9 mouse cellular contexts compared by ENCODE assay signal in the genomic region with DNA sequence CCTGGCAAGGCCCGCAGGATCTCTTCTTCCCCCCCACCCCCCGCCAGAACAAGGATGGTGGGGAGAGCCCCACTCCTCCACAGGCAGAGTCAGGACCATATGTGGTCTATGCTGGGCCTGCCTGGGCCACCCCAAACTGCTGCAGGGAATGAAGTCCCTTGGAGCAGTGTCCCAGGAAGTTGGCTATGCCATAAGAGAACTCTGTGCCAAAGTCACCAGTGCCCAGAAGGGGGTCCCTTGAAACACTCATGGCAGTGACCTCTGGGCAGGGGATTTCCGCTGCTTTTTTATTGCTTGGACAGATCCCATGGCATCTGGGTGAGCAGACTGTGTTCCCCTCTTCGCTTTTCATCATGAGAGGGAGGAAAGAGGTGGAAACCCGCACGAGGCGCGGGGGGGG. TPM values are rescaled to one million over a fixed set of nuclear protein-coding genes. Genes with fewer than 3 reads are reported as not detected.
DNase-seq lines count a peak whose midpoint lies in the region; ATAC-seq and TF ChIP-seq lines count a peak whose summit lies in the region.
"Had no signal": no experiment of that assay in that cellular context is flagged by ENCODE, and none has a peak within 500 bp of the region (broad histone marks: within the 10 kb centered on the region; RNA-seq: fewer than 3 reads in every experiment).

No protein-coding gene starts in this region.

- TF ChIP-seq POLR2A in lung, adult 2 months (IDR thresholded peaks at IDR 0.05; ENCODE audit: borderline replicate concordance, extremely low read depth, low read depth, low read length), result no peak

- intact Hi-C loops in gastrocnemius, adult 2 months (cut with DNase I), result no loop called here

- H3K4me3 ChIP-seq in gastrocnemius, adult 2 months, result peak overlapping the region; percentile 45
- no peak overlapping the region for H3K4me3 ChIP-seq in lung, embryonic 16.5 days (ENCODE audit: low read length)
- H3K4me3 ChIP-seq in lung, adult 2 months (replicated peaks; ENCODE audit: extremely low read depth, low read depth, low read length), result no peak overlapping the region
- H3K4me3 ChIP-seq in heart, embryonic 16.5 days (ENCODE audit: low read length), result no peak overlapping the region
- no peak overlapping the region for H3K4me3 ChIP-seq in midbrain, postnatal 0 days (ENCODE audit: low read depth, low read length)
- H3K4me3 ChIP-seq: forebrain, embryonic 12.5 days had no signal

- ATAC-seq in lung, embryonic 16.5 days (ENCODE audit: low read depth), result peak; percentile 6
- no peak for ATAC-seq in heart, embryonic 16.5 days (replicated peaks; ENCODE audit: extremely low read depth, insufficient read depth, low FRiP score)
- ATAC-seq in midbrain, postnatal 0 days (ENCODE audit: low FRiP score), result peak; percentile 2; the same call in 1 of the 2 replicates

- peaks cover 89% of the 10 kb centered on the region for H3K4me1 ChIP-seq in lung, embryonic 16.5 days (replicated peaks; ENCODE audit: control insufficient read depth, insufficient read depth, low read length)
- peaks cover 55% of the 10 kb centered on the region for H3K4me1 ChIP-seq in lung, adult 2 months (ENCODE audit: control insufficient read depth, insufficient read depth, low read length)
- H3K4me1 ChIP-seq in heart, embryonic 16.5 days (ENCODE audit: control insufficient read depth, insufficient read depth, low read length), result peaks cover 76% of the 10 kb centered on the region
- peaks cover 33% of the 10 kb centered on the region for H3K4me1 ChIP-seq in midbrain, postnatal 0 days (ENCODE audit: insufficient read depth, low read length)

- no peaks in the 10 kb centered on the region for H3K9me3 ChIP-seq in lung, embryonic 16.5 days (ENCODE audit: control insufficient read depth, low read length)
- H3K9me3 ChIP-seq in heart, embryonic 16.5 days (replicated peaks; ENCODE audit: control insufficient read depth, low read length), result no peaks in the 10 kb centered on the region
- no peaks in the 10 kb centered on the region for H3K9me3 ChIP-seq in midbrain, postnatal 0 days (ENCODE audit: low read length)
- H3K9me3 ChIP-seq: forebrain, embryonic 12.5 days had no signal

- peak overlapping the region; percentile 80 for H3K27ac ChIP-seq in gastrocnemius, adult 2 months
- H3K27ac ChIP-seq in lung, embryonic 16.5 days (ENCODE audit: low read length), result peak overlapping the region; percentile 88
- peak overlapping the region; percentile 77 for H3K27ac ChIP-seq in heart, embryonic 16.5 days (ENCODE audit: low read length)
- 0 out of 2 replicates have a peak overlapping the region, but pooled peaks have one; percentile 18 for H3K27ac ChIP-seq in midbrain, postnatal 0 days (ENCODE audit: low read depth, low read length)

- H3K27me3 ChIP-seq in lung, embryonic 16.5 days (ENCODE audit: control insufficient read depth, insufficient read depth, low read depth, low read length), result no peaks in the 10 kb centered on the region
- no peaks in the 10 kb centered on the region for H3K27me3 ChIP-seq in heart, embryonic 16.5 days (ENCODE audit: control insufficient read depth, insufficient read depth, low read length)
- no peaks in the 10 kb centered on the region for H3K27me3 ChIP-seq in midbrain, postnatal 0 days (ENCODE audit: insufficient read depth, low read length)
- H3K27me3 ChIP-seq: forebrain, embryonic 12.5 days had no signal

- no peak for TF ChIP-seq CTCF in gastrocnemius, adult 2 months (IDR thresholded peaks at IDR 0.05)
- no peak for TF ChIP-seq CTCF in lung, adult 2 months (IDR thresholded peaks at IDR 0.05; ENCODE audit: insufficient read depth, low read length)
- TF ChIP-seq CTCF in midbrain, postnatal 0 days (IDR thresholded peaks at IDR 0.05), result no peak

- 53% methylated on average over 7 of the region's 8 CpGs for WGBS in lung, embryonic 16.5 days
- 63% methylated on average over 8 of the region's 8 CpGs for WGBS in lung, adult 2 months
- WGBS in heart, embryonic 16.5 days, result 75% methylated on average over 7 of the region's 8 CpGs
- WGBS in midbrain, postnatal 0 days, result 60% methylated on average over 8 of the region's 8 CpGs

- peak overlapping the region; percentile 1; the same call in 1 of the 2 replicates for H3K9ac ChIP-seq in lung, embryonic 16.5 days (ENCODE audit: low read length)
- peak overlapping the region; percentile 50 for H3K9ac ChIP-seq in heart, embryonic 16.5 days (ENCODE audit: low read length)
- no peak overlapping the region for H3K9ac ChIP-seq in midbrain, postnatal 0 days (replicated peaks; ENCODE audit: low read length, poor library complexity, severe bottlenecking)
- H3K9ac ChIP-seq: forebrain, embryonic 12.5 days had no signal

- H3K36me3 ChIP-seq in lung, embryonic 16.5 days (ENCODE audit: control insufficient read depth, insufficient read depth, low read length), result no peaks in the 10 kb centered on the region
- H3K36me3 ChIP-seq in heart, embryonic 16.5 days (ENCODE audit: control insufficient read depth, insufficient read depth), result no peaks in the 10 kb centered on the region
- H3K36me3 ChIP-seq in midbrain, postnatal 0 days (ENCODE audit: insufficient read depth, low read length), result peaks cover 7% of the 10 kb centered on the region; the same call in 1 of the 2 replicates

- H3K4me2 ChIP-seq in lung, embryonic 16.5 days (ENCODE audit: low read depth, low read length), result peak overlapping the region; percentile 9; the same call in 1 of the 2 replicates
- H3K4me2 ChIP-seq in heart, embryonic 16.5 days (ENCODE audit: low read depth, low read length), result no peak overlapping the region
- H3K4me2 ChIP-seq in midbrain, postnatal 0 days (ENCODE audit: low read depth, low read length, poor library complexity, severe bottlenecking), result no peak overlapping the region
- H3K4me2 ChIP-seq: forebrain, embryonic 12.5 days had no signal

- no peak for DNase-seq in gastrocnemius, adult 2 months
- no peak for DNase-seq in gastrocnemius, postnatal 10 days
- no peak for DNase-seq in lung, adult 2 months
- peak; percentile 37 for DNase-seq in midbrain, postnatal 0 days (ENCODE audit: low spot score)
- DNase-seq in thymus, postnatal 4 days, result no peak
- no peak for DNase-seq in gastrocnemius, postnatal 25 days

RNA-seq across cellular contexts. Expression of a gene that starts 22.8 kb away (rescaled TPM):
- total RNA-seq in gastrocnemius, adult 2 months (2021), result 1 to 10 TPM; 3.5 to 5.3 TPM
- 10 to 100 TPM in 1 of 2 experiments, 1 to 10 TPM in 1; 6.4 to 10.5 TPM for total RNA-seq in gastrocnemius, postnatal 10 days (2021)
- 7.0 and 7.5 TPM in 2 replicates for polyA plus RNA-seq in lung, embryonic 16.5 days (2015; fragmentation: Nextera tagmentation; extraction: Ambion mirVana)
- polyA plus RNA-seq in lung, adult 2 months (2012; rRNA removed), result 10.8 and 12.4 TPM in 2 replicates
- 4.6 and 4.7 TPM in 2 replicates for polyA plus RNA-seq in heart, embryonic 16.5 days (2015; fragmentation: Nextera tagmentation; extraction: Ambion mirVana)
- total RNA-seq in midbrain, postnatal 0 days (2014; rRNA removed), result 39.9 and 49.8 TPM in 2 replicates
- 5.9 and 9.5 TPM in 2 replicates for polyA plus RNA-seq in midbrain, postnatal 0 days (2015; fragmentation: Nextera tagmentation; extraction: Ambion mirVana)
- 1 to 10 TPM; 3.2 to 4.7 TPM for total RNA-seq in gastrocnemius, postnatal 25 days (2021)

Comparison
In these comparisons a context has a peak if more than half of its experiments do, and no peak if none do; other contexts are left out.
1. H3K27ac ChIP-seq: peak in every context shown above with its lines; median percentile 88 in lung, embryonic 16.5 days; 80 in gastrocnemius, adult 2 months; 77 in heart, embryonic 16.5 days; 18 in midbrain, postnatal 0 days.